Mouse (Mus musculus): Measurements from ENCODE around the gene Tmem233.

Gene Tmem233

DNA sequence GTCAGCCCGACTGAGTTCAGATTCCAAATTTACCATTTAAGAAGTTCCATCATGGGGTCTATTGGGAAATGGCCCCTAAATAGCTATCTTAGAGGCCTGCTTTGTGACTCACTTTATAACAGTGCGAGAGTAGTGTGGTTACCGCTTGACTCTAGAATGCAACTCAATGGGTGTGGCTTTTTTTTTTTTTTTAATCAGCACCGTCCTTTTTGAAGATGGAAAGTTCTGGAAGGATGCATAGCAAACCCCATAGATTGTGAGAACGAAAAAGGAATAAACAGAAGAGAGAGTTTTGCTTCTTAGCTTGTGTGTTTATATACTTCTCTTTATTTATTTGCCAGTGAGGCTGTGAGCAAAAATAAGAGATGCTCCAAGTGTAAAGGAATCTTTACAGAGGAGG, 56.9 kb downstream of the Tmem233 start:
- DNase-seq, result no peak

DNA sequence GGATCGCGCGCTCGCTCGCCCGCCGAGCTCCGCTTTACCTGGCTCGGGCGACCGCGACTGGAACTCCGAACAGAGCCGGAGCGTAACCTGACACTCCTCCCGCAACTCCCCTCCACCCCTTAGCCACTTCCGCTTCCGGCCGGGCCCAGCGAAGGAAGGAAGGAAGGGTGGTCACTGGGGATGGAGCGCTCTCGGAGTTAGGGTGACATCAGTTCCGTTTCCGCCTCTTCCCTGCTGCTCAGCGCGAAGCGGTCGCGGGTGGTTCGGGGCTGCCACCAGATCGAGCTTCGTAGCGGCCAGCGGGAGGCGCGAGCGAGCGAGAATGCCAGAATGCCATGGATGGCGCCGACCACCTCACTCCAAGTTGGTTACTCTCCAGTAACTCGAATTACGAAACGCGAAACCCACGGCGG, 58.7 kb downstream of the Tmem233 start, which contains the start of gene Prkab1:
TSS of gene Prkab1 (minus strand) at position 182 of the 413 bp plus-strand sequence.
- peak; percentile 94 for DNase-seq

DNA sequence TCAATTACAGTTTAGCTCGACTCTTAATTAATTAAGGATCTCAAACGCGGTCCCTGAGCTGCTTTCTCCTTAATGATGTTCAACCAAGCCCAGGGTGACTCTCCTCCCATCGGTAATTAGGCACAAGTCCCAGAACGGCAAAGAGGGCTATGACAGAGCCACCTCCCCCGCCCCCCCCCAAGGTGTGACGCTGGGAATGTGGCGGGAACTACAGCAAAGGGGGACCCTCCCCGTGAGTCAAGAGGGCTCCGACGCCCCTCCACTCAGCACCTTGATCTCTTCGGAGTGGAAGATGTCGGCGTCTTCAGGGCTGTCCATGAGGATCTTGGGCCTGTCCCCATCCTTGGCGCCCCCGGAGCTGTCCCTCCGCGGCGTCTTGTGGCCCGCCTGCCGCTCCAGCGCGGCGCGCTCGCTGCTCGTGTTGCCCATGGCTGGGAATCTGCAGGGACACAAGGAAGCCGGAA, 59.2 kb downstream of the Tmem233 start:
- no peak for DNase-seq

DNA sequence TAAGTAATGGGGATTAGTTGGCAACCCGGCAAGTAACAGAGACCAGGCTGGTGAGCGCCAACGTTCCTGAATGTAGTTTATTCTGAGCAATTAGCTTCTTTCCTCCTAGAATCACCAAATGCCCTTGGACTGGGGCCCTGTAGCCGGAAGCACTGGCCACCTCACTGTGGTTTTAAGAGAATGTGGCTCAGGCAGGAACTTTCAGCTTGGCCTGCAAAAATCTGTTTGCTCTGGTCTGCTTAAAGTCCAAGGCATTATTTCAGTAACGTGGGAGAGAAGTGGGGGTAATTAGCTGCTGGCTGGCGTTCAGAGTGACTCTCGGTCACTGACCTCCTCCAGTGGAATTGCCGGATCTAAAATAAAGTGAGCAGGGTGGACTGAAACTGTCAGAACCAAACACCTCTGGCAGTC, 59.8 kb downstream of the Tmem233 start:
- peak; percentile 57 for DNase-seq

DNA sequence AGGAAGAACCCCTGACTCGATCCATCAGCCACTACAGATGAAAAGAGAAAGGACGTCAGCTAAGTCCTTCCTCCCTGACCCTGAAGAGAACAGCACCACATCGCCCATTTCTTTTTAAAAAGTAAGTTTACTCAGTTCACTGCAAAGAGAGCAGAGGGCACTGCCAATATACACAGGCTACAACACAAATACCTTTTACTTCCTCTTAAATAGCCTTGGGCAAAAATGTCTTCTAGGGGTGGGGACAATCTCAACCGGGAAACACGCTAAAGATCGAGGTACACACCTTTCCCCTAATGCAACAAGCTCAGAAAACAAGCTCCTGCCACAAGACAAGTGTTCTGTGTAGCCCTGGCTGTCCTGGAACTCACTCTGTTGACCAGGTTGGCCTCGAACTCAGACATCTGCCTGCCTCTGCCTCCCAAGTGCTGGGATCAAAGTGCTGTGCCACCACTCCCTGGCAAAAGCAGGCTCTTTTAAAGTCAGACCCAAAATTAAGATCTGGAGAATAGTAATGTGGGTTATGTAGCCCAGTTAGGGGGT, 60.3 kb downstream of the Tmem233 start:
- no peak for DNase-seq

DNA sequence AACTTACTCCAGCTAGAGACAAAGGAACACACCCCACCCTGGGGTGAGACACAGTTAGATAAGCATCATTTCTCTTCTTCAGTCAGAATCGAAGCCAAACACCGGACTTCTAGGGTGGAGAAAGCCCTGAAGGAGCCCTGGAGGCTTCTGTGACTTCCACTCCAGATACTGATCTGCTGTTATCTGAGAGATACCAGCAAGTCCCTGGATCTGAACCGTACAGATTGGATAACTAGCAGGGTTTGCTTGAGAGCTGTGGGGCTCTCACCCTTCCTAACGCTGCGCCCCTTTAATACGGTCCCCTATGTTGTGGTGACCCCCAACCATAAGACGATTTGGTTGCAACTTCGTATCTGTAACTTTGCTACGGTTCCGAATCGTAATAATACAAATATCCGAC, 60.9 kb downstream of the Tmem233 start:
- DNase-seq, result no peak

DNA sequence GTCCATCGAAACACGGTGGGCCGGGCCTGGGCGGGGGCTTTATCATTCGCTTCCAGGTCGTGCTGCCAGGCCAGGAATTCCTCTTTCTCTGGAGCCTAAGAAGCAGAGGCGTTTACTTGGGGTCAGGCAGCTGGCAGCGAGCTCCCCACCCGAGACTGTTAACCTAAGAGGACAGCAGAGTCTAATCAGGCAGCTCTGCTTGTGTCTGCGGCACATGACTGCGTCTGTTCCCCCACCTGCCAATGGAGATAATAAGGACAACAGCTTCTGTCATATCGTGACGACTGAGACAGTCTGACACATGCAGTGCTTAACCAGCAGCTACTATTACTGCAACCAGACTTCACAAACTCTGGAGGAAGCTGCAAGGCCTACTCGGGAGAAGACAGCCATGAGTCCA, 61.5 kb downstream of the Tmem233 start:
- no peak for DNase-seq

DNA sequence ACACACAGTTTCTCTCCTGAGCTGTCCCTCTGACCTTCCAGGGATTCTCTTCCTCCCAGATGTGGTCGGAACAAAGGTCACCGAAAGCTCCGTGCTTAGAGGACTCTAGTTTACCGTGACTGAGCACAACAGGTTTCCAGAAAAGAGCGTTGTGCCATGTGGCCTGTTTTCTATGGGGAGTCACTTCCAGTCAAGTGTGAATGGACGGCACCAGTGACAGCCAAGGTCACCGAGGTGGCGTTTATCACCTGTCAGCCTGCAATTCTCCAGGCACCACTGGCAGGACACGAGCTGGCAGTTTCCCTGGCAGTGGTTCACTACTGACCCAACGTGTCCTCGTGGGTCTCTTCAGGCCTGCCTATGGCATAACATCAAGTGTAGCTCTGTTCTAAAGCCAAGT, 63.7 kb downstream of the Tmem233 start:
- no peak for DNase-seq

DNA sequence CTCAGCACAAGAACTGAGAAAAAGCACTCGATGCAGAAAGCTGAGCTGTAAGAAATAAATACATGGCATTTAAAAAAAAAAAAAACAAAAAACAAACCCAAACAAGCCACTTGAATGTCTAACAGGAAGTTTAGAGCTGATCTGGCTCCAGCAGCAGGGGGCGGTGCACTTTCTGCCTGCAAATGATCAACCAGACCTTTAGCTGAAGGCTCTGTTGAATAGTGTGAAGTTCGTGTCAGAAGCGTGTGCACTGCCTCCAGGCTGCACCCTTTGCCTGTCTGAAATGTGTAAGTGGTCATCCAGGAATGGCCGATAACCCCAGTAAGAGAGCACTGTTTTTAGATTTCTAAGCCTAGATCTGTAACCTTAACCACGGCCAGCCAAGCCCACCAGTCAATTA, 64.3 kb downstream of the Tmem233 start:
- no peak for DNase-seq

DNA sequence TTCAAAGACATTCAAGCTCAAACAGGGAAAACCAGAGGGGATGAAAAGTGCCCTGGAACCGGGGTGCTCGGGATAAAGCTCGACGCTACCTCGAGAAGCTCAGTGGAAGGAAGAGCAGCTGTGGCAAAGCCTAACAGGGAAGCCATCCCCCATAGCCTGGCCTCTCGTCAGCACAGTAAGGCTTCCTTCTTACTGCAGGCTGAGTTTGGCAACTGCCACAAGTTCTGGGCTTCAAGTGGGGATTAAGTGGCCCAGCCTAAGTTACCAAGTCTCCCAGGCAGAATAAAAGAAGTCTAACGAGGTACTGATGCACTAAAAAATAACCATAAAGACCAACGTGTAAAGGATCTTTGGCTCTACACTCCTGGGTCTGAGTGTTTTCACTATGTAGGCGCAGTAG, 64.8 kb downstream of the Tmem233 start:
- no peak for DNase-seq

DNA sequence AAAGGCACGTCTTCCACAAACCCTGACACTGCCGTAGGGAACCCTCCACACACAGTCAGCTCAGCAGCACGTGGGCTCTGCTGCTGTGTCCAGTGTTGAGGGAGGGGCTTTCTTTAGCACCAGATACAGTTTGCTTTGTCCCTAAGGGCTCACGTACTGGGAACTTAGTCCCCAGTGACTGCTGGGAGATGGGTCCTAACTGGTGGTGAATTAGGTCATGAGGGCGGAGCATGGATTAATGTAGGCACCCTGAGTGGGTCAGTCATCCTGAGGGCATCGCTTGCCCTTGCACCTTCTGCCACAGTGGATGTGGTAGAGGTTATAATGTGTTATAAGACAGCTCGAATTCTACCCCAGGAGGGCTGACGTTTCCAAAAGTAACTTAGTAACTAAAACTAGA, 65.7 kb downstream of the Tmem233 start:
- no peak for DNase-seq

DNA sequence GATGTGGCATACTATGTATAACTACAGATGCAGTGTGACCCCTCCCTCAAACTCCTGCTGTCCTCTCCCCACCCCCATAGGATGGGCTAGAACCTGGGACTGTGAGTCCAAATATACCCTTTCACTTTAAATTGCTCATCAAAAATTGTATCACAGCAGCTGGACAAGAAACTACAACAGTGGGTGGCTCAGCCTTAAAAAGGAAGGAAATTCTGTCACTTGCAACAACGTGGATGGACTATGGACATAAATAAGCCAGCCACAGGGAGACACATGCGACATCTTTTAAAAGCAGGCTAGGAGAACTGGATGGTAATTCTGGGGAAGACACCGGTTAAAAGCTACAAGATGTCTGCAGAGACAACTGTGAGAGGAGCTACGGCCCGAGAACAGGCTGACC, 66.5 kb downstream of the Tmem233 start:
- DNase-seq, result no peak

DNA sequence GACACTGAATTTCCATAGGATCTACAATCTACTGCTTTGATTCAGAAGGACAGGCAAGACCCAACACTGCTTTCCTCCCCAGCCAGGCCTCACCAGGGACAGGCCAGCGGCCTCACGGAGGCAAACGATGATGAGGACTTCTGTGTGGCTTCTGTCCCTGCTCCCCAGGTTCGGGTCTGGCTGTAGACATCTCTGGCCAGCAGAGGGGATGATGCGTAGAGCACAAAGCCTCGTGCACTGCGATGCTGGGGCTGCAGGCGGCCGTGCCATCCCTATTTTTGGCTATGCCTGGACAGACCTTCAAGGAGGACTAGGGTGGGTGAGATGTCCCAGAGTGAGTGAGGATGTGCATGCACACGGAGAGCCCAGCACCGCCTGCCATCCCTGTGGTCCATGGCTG, 68.8 kb downstream of the Tmem233 start:
- no peak for DNase-seq

DNA sequence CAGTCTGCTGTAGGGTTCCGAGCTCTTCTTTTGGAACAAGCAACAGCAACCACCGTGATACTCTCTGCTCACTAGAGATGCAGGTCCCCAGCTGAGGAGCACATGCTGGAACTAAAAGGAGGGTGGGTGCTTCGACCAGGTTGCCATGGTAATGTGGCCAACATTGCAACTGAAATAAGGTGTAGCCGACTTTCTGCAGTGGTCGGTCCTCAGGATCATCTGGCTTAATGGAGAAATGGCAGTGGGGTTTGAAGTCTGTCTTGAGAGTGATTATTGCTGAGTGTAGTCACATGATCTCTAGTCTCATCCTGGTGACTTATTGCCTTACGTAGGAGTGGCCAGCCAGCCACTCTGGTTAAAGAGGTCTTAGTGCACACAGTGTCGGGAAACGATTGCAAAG, 69.2 kb downstream of the Tmem233 start:
- DNase-seq, result no peak

DNA sequence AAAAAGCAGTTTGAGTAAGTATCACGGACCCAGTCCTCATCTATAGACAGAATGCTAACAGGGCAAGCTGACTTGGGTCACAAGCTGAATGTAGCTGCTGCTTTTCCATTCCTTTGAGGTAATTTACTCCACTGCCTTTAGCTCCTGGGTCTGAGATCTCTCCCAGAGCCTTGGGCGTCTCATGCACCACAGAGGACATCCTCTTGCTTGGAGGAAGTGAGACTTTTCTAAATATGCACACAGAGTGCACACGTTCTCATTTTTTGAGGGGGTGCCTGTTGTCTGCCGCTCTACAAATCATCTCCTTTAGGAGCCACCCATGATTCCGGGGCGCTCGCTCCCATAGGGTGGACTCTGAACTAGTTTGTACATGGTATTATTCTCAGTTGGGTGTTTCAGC, 70.5 kb downstream of the Tmem233 start:
- no peak for DNase-seq

DNA sequence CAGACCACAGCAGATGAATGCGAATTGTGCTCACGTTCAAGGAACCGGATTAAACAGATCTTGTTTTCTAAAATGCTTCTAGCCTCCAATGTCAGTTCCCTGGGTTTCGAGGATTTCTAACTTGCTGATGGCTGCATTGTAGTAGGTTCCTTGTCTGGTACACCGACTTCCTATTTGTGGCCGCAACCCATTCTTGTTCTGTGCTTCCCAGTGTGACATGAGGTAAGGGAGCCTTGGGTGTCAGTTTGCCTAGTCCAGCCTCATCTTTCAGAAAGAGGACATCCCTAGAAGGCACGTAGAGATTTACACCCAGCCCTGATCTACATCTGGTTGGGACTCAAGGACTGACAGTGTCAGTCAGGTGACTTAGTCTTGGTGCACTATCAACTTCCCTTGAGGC, 71.3 kb downstream of the Tmem233 start:
- DNase-seq, result no peak

DNA sequence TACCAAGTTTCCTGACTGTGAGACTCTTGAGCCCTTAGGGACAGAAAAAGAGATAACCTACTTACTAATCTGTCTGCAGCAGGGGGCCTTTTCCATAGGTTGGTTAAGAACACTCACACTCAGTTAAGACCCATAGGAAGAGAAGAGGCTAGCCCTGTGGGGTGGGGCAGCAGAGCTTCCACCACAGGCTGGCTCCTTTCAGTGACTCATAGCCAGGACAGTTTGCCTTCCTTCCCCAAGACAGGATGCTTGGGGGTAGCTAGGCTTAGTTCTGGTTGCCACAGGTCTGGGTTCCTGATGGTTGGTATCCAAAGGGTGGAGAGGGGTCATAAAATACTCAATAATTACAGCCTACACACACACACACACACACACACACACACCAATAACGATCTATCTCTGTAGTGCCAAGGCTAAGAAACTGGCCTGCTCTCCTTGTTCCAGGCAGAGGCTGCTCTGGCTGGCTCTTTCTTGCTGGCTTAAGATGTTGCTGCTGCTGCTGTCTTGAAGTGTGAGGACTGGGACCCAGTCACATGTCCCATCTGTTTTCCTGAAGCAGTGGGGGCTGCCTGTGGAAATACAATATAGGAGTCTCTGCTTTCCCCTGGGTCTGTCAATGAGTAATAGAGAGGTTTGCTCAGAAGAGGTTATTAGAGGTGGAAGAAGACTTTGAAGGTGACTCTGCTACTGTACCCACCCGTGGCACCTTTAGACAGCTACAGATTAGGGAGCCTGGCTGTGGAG, 73.0 kb downstream of the Tmem233 start:
- DNase-seq, result no peak

DNA sequence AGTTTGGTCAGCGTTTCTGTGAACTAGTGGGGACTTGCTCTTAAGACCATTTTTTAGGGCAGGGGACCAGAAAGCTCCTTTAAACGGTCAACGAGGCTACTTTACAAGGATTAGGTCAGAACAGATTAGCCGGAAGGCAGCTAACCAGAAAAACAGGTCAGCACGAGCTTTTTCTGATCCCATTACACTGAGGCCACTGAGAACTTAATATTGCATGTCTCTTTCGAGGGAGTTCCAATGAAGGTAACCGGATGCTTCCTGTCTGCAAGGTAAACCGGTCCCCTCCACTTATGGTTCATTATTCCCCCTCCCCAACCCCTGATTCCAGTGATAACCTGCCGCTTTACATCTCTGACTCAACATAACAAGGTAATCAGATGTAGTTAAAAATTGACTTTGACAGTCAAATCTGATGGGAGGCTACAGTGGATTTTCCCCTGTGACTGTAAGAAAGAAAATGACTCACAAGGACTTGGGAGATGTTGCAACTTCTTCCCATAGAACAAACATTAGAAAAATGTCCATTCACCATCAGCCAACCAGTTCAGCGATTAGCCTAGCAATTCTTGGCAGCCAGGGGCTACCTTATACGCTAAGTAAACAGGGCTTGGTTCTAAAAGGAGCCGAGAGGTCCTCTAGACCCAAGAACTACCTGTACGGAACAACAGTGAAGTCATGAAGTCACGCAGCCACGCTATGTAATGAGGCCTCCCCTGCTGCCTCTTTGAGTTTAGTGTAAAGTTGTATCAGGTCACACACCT, 73.8 kb downstream of the Tmem233 start:
- DNase-seq, result no peak

DNA sequence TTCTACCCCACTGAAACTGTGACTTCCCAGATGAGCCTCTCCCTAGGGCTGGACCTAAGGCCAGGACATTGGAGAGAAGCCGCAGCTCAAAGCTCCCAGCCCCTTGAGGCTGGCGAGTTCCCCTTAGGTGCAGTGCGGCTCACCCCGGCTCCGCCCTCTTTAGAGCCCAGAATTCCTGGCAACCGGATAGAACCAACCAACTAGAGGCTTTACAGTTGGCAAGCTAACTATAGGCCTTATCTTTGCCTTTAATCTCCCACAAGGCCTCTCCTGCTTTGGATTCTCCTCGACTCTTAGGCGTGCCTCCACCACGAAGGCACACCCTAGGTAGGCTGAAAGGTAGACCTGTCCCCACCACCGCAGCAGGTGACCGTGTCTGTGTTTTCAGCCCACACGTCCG, 75.3 kb downstream of the Tmem233 start:
- no peak for DNase-seq

DNA sequence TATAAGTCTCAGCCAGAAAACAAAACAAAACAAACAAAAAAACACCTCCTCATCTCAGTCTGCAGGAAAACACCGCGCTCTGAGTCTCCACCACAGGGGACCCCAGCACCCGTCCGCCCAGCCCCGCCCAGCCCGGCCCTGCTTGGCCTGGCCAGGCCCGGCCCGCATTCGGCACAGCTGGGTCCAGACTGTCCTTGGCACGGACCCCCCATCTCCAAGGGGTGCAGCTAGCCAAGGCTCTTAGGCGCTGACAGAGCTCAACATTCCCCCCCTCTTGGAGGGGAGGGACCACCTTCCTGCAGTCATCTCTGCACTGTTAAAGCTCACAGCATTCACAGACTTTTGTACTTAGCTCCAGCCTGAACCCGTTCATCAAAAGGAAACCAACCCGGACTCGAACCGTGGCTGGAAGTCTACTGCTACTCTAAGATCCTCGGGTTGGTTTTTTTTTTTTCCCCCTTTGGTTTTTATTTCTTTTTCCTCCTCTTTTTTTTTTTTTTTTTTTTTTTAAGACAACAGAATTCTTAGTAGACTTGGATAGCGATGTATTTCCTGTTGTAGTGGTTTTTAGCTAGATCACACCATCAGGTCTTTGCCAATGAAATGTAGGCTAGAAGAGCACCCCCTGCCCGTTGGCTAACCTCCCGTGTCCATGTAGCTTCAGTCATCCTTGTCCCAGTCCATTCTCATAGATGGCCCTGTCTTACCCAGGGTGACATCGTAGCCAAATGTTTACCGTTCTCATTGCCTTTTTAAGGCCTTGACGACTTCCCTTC, 76.5 kb downstream of the Tmem233 start:
- no peak for DNase-seq

DNA sequence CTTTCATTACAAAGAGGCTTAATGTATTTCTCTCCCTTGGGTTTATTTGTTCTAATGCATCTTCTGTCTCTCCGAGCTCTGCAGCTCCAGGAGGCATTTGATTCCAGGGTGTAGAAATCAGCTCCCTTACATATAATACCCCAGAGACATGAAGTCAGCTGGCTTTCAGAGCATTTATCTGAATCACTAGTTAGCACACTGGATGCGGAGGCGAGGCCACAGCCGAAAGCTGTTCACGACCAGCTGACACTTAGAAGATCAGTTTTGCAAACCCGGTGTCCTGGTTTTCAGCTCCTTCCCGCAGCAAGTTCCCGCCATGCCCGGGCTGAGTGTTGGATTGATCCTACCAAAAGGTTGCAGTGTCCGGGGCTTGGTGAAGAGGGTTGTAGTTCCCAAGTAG, 78.8 kb downstream of the Tmem233 start:
- peak; percentile 76 for DNase-seq

DNA sequence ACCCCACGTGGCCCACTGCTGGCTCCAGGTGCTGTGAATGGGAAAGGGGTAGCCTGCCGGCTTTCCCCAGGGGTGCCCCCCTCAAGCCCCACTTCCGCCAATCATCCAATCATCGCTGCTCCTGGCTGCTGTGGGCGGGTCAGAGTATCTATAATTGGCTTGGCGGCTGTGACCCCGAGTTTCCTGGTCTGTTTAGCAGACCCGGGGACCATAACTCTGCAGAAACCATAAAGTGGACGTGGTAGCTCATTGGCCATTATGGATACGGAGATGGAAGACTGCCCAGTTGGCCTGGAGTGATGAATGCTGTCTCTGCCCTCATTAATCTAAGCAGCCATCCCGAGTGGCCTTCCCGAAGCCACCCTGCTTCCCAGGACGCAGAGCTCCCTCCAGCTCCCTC, 79.2 kb downstream of the Tmem233 start:
- DNase-seq, result no peak

DNA sequence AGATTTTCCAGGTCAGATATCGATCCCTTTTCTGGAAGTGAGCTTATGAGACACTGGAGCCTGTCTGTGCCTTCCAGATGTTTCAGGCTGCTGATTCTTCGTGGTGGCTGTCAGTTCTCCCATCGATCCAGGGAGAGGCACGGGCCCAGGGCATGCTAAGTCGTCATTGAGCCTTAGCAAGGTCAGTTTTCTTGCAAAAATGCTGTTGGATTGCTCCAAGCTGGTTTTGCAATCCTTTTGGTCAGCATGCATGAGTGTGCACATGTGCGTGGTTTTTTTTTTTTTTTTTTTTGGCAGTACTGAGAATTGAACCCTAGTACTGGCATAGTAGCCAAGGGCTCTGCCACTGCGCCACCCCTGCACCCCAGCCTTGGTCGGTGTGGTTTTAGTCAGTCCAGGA, 79.9 kb downstream of the Tmem233 start:
- no peak for DNase-seq
